Mouse (Mus musculus): ENCODE results near the gene Tpgs1.

DNA sequence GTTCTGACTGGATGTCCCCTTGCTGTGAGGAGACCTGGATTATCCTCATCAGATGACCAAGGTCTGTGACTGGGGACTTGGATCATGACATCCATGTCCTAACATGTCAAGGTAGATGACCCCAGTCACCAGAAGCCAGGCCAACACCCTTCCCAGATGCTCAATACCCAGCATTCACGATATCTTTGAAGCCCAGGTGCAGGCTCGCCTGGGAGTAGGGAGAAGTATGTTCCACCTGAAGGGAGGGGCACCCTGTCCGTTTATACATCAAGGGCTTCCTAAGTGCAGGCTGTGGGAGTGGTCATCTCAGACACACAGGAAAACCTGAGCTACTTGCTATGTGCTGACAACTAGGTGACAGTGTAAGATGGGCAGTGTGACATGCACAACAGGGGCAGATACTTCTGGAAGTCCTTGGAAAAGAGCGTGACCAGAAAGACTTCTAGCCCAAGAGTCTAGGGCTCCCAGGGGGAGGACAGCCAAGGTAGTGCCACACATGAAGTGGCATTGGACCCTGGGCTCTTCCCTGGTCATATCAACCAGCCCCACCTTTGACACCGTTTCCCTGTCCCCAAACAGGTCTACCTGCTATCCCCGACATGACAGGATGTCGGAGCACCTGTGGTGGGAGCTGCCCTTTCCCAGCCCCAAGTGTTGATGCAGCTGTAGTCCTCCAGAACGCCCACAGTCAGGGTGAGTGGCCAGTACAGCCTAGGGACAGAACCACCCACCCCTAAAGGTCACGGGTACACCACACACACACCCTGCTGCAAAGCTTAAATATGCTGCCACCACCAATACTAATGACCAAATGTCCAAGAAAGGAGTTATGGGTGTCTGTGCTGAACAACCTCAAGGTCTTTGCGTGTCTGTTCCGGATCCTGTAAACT, 11.7 kb downstream of the Tpgs1 start:
- TF ChIP-seq CTCF (conservative IDR thresholded peaks at IDR 0.05; ENCODE audit: low read length) (no peak), NANOG (IDR thresholded peaks at IDR 0.05; ENCODE audit: borderline replicate concordance, low read length) (no peak), POU5F1 (IDR thresholded peaks at IDR 0.05; ENCODE audit: borderline replicate concordance, low read length) (no peak)
